Mouse (Mus musculus): Measurements from ENCODE around the gene Olfr461. TPM values are rescaled to one million over a fixed set of nuclear protein-coding genes. Genes with fewer than 3 reads are reported as not detected.
"Not testable (repeated sequence)": the region's sequence is repeated elsewhere in the genome, so short reads cannot be mapped to it uniquely, and the experiment has no call there.

Olfr461 gene
- not detected in 2 replicates for polyA plus RNA-seq (2012; ENCODE audit: insufficient read depth, insufficient read length, low replicate concordance, missing spikeins)

DNA sequence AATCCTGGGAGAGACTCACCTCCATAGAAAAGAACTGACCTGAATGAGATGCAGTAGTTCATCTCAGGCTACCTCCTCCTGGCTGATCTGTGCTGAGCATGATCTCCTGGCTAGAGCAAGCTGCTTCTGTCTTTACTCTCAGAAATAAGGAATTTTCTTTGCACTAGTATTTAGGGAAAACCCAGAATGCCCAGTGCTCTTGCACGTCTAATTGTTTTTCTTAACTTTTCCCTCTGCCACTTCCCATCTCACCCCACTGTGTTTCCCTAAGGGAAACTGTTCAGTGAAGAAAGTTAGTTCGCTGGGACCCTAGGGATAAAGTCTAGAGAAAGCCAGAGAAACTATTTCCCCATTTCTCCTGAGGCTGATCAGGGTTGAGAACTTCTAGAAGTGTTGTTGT, at the start of gene Olfr461:
Gene Olfr461, minus strand, starts transcription at position 101 of the 400 bp plus-strand sequence.
- WGBS: 86% methylated on average over 2 of the region's 2 CpGs
- Histone ChIP-seq H3K4me3 (ENCODE audit: insufficient read depth, low read depth, low read length) (no peak within 1 kb of the TSS), H3K4me1 (ENCODE audit: control insufficient read depth, insufficient read depth, low read length) (no peaks in the 10 kb centered on the region), H3K27ac (ENCODE audit: insufficient read depth, low read depth, low read length) (no peak within 1 kb of the TSS)
- TF ChIP-seq CTCF (IDR thresholded peaks at IDR 0.05; ENCODE audit: insufficient read depth, low read depth, low read length): no peak
- no peak for TF ChIP-seq POLR2A (IDR thresholded peaks at IDR 0.05; ENCODE audit: insufficient read depth, low read depth, low read length)

GRCm38 (mm10) chr6:40598546-40598945, 43.7 kb upstream of the Olfr461 start:
- H3K4me1 ChIP-seq (ENCODE audit: control insufficient read depth, insufficient read depth, low read length); H3K27ac ChIP-seq (ENCODE audit: insufficient read depth, low read depth, low read length); H3K4me3 ChIP-seq (ENCODE audit: insufficient read depth, low read depth, low read length): not testable (repeated sequence)
- WGBS: 37% methylated on average over 4 of the region's 4 CpGs

- TF ChIP-seq POLR2A (IDR thresholded peaks at IDR 0.05; ENCODE audit: insufficient read depth, low read depth, low read length) (no peak), CTCF (IDR thresholded peaks at IDR 0.05; ENCODE audit: insufficient read depth, low read depth, low read length) (no peak)
- H3K27ac ChIP-seq (ENCODE audit: insufficient read depth, low read depth, low read length): no peak overlapping the region
- no peaks in the 10 kb centered on the region for H3K4me1 ChIP-seq (ENCODE audit: control insufficient read depth, insufficient read depth, low read length)
- no peak overlapping the region for H3K4me3 ChIP-seq (ENCODE audit: insufficient read depth, low read depth, low read length)
- WGBS: 68% methylated on average over 3 of the region's 3 CpGs
These were observed 40.1 kb upstream of the Olfr461 start for GRCm38 (mm10) chr6:40594804-40595550.

DNA sequence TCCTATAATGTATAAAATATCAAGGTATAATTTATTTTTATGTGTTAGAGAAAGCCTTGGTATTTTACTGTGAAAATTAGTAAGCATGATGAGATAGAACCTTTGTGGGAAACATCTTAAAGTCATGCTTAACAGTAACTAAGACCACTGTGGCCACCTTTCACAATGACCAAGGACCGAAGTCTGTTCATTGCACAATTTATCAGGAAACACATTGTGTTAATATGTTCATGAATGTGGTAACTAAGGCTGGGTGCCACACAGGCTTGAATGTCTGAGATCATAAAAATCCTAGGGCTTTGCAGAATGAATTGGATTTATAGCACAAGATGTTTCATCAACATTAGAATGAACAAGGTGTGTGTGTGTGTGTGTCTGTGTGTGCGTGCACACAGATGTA, 33.5 kb upstream of the Olfr461 start:
- no peaks in the 10 kb centered on the region for H3K4me1 ChIP-seq (ENCODE audit: control insufficient read depth, insufficient read depth, low read length)
- H3K27ac ChIP-seq (ENCODE audit: insufficient read depth, low read depth, low read length): no peak overlapping the region
- 96% methylated on average over 2 of the region's 2 CpGs for WGBS
- no peak overlapping the region for H3K4me3 ChIP-seq (ENCODE audit: insufficient read depth, low read depth, low read length)
- TF ChIP-seq POLR2A (IDR thresholded peaks at IDR 0.05; ENCODE audit: insufficient read depth, low read depth, low read length) (no peak), CTCF (IDR thresholded peaks at IDR 0.05; ENCODE audit: insufficient read depth, low read depth, low read length) (no peak)

GRCm38 (mm10) chr6:40585645-40586044, 30.8 kb upstream of the Olfr461 start, which contains the start of gene Clec5a:
Gene Clec5a (minus strand): TSS chr6:40585821.
- no peak within 1 kb of the TSS for H3K4me3 ChIP-seq (ENCODE audit: insufficient read depth, low read depth, low read length)
- H3K27ac ChIP-seq (ENCODE audit: insufficient read depth, low read depth, low read length): no peak within 1 kb of the TSS
- TF ChIP-seq CTCF (IDR thresholded peaks at IDR 0.05; ENCODE audit: insufficient read depth, low read depth, low read length) (no peak), POLR2A (IDR thresholded peaks at IDR 0.05; ENCODE audit: insufficient read depth, low read depth, low read length) (no peak)
- no peaks in the 10 kb centered on the region for H3K4me1 ChIP-seq (ENCODE audit: control insufficient read depth, insufficient read depth, low read length)
- 85% methylated on average over 5 of the region's 5 CpGs for WGBS

DNA sequence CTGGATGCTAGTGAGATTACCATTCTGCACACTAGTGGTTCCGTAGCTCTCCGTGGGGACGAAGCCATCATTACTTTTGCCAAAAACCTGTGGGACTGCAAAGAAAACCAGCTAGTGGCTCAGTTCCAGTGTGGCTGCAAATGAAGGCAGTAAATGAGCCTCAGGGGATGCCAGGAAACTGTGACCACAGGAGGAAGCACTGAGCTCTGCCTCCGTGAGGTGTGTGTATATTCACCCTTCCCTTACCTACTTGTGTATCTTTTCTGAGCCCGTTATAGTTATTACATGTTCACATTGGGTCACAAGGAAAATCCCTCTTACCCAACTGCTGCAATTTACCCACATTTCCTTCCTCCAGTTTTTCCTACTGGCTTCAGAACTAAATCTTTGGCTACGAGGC, 29.5 kb upstream of the Olfr461 start:
- no peak for TF ChIP-seq POLR2A (IDR thresholded peaks at IDR 0.05; ENCODE audit: insufficient read depth, low read depth, low read length)
- TF ChIP-seq CTCF (IDR thresholded peaks at IDR 0.05; ENCODE audit: insufficient read depth, low read depth, low read length): no peak
- 55% methylated on average over 6 of the region's 6 CpGs for WGBS
- Histone ChIP-seq H3K4me1 (ENCODE audit: control insufficient read depth, insufficient read depth, low read length) (no peaks in the 10 kb centered on the region), H3K4me3 (ENCODE audit: insufficient read depth, low read depth, low read length) (no peak overlapping the region), H3K27ac (ENCODE audit: insufficient read depth, low read depth, low read length) (no peak overlapping the region)

DNA sequence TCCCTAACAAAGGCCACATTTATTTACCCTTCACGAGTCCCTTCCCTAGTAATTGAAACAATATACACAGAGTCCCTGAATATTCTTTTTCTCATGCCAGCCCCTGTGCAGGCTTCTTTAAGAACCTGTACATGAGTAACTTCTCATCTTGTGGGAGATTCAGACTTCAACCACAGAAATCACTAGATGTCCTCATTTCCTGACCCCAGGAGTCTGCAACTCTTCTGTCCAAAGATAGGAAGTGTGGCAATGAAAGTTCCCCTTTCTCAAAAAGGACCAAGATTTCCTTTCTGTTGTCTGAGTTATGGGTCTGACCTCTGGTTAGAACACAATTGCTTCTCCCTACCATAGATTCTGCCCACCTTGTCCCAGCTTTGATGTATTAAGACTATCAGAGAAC, 21.5 kb upstream of the Olfr461 start:
- Histone ChIP-seq H3K27ac (ENCODE audit: insufficient read depth, low read depth, low read length) (no peak overlapping the region), H3K4me3 (ENCODE audit: insufficient read depth, low read depth, low read length) (no peak overlapping the region), H3K4me1 (ENCODE audit: control insufficient read depth, insufficient read depth, low read length) (no peaks in the 10 kb centered on the region)
- 84% methylated on average over 1 of the region's 1 CpGs for WGBS
- TF ChIP-seq POLR2A (IDR thresholded peaks at IDR 0.05; ENCODE audit: insufficient read depth, low read depth, low read length) (no peak), CTCF (IDR thresholded peaks at IDR 0.05; ENCODE audit: insufficient read depth, low read depth, low read length) (no peak)

GRCm38 (mm10) chr6:40573618-40574017, 18.8 kb upstream of the Olfr461 start:
- WGBS: 83% methylated on average over 3 of the region's 3 CpGs
- TF ChIP-seq POLR2A (IDR thresholded peaks at IDR 0.05; ENCODE audit: insufficient read depth, low read depth, low read length): no peak
- TF ChIP-seq CTCF (IDR thresholded peaks at IDR 0.05; ENCODE audit: insufficient read depth, low read depth, low read length): no peak
- Histone ChIP-seq H3K4me1 (ENCODE audit: control insufficient read depth, insufficient read depth, low read length) (no peaks in the 10 kb centered on the region), H3K4me3 (ENCODE audit: insufficient read depth, low read depth, low read length) (no peak overlapping the region), H3K27ac (ENCODE audit: insufficient read depth, low read depth, low read length) (no peak overlapping the region)

- 89% methylated on average over 3 of the region's 3 CpGs for WGBS
These were observed 14.3 kb upstream of the Olfr461 start, which contains the start of gene Olfr460 for GRCm38 (mm10) chr6:40569187-40569586. Gene Olfr460 (plus strand): TSS chr6:40569487.

More at GRCm38 (mm10) chr6:40569187-40569586, 14.3 kb upstream of the Olfr461 start, which contains the start of gene Olfr460:
- no peaks in the 10 kb centered on the region for H3K4me1 ChIP-seq (ENCODE audit: control insufficient read depth, insufficient read depth, low read length)
- TF ChIP-seq CTCF (IDR thresholded peaks at IDR 0.05; ENCODE audit: insufficient read depth, low read depth, low read length): no peak
- no peak for TF ChIP-seq POLR2A (IDR thresholded peaks at IDR 0.05; ENCODE audit: insufficient read depth, low read depth, low read length)
- no peak within 1 kb of the TSS for H3K4me3 ChIP-seq (ENCODE audit: insufficient read depth, low read depth, low read length)
- no peak within 1 kb of the TSS for H3K27ac ChIP-seq (ENCODE audit: insufficient read depth, low read depth, low read length)
